Mouse (Mus musculus) skeletal muscle tissue, postnatal 0 days (tissue): ENCODE results near the gene Olfr686. TPM values are rescaled to one million over a fixed set of nuclear protein-coding genes. Genes with fewer than 3 reads are reported as not detected.

Experiments used
- polyA plus RNA-seq: library from polyadenylated mRNA; unstranded; fragments of >200 nt; fragmentation: Nextera tagmentation; extraction: Ambion mirVana; gene quantifications from 2 replicates; pipeline ENCODE4 v1.2.1, GENCODE M21; 2015

Gene Olfr686
- polyA plus RNA-seq, result not detected in 2 replicates

DNA sequence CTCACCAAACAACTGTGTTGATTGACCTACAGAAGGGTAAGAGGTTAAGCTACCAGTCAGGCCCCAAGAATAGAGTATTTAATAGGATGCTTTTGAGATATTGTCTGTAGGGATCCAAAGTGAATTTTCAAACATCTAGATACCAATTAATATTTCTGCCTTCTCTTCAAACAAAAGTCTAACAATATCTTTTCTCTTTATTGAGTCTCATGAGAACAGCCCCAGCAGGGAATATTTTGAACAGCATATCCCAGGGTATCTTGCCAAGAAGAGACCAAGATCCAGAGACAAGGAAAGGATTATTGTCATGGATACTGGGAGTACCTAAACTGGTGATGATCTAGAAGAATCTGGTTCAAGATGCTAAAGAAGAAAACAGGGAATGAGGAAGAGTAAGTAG is at the start of gene Olfr686:
TSS of gene Olfr686 (minus strand) at position 101 of the 400 bp plus-strand sequence.

DNA sequence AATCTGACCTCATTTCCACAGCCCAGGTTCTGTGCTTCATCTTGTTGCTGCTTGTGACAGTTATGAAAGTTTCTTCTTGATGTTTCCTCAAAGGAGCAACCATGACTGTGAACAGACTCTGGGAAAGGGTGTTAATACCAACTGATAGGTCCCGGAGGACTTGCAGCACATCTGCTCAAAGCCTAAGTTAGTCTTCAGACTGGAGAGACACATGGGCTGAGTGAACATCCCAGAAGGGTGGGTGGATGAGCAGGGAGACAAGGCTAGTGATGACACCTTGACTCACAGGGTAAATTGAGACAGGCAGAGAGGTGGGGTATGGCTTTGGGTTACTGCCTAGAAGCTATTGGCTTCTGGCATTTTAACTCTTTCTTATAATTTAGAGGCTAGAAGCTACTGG is 21.4 kb downstream of the Olfr686 start, which contains the start of gene Olfr685:
TSS of gene Olfr685 (minus strand) at position 101 of the 400 bp plus-strand sequence.

DNA sequence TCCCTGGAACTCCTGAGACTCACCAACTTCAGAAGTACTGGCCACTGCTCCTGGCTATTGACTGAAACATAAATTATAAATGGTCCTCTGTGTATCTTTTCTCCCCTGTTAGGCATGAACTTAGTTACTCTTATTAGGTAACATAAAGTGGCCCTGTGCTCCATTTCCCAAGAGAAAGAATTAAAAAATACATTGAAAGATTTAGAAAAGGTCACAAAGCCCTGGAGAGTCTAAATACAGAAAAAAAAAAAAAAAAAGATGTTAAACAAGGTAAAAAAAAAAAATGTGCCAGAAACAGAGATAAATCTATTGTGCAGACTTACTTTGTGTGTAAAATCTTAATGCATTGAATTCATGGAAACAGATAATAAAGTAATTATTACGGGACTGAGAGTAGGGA is 43.7 kb downstream of the Olfr686 start, which contains the start of gene Olfr684:
TSS of gene Olfr684 (minus strand) at position 101 of the 400 bp plus-strand sequence.

Other genes starting within 250 kb of the Olfr686 start
- not detected in 2 replicates for gene Olfr670, start 244.9 kb downstream of the Olfr686 start, polyA plus RNA-seq
- gene Olfr671, start 228.4 kb downstream of the Olfr686 start, polyA plus RNA-seq, result not detected in 2 replicates
- gene Olfr672, start 205.5 kb downstream of the Olfr686 start, polyA plus RNA-seq, result not detected in 2 replicates
- gene Olfr675, start 179.0 kb downstream of the Olfr686 start, polyA plus RNA-seq, result not detected in 2 replicates
- gene Olfr676, start 174.8 kb downstream of the Olfr686 start, polyA plus RNA-seq, result not detected in 2 replicates
- not detected in 2 replicates for gene Olfr677, start 156.1 kb downstream of the Olfr686 start, polyA plus RNA-seq
- not detected in 2 replicates for gene Olfr678, start 143.0 kb downstream of the Olfr686 start, polyA plus RNA-seq
- gene Olfr679, start 126.3 kb downstream of the Olfr686 start, polyA plus RNA-seq, result not detected in 2 replicates
- gene Olfr680-ps1, start 114.7 kb downstream of the Olfr686 start, polyA plus RNA-seq, result not detected in 2 replicates
- gene Olfr681, start 90.6 kb downstream of the Olfr686 start, polyA plus RNA-seq, result not detected in 2 replicates
- gene Olfr683, start 60.5 kb downstream of the Olfr686 start, polyA plus RNA-seq, result not detected in 2 replicates
- not detected in 2 replicates for gene Olfr684, start 43.8 kb downstream of the Olfr686 start, polyA plus RNA-seq
- gene Olfr685, start 21.5 kb downstream of the Olfr686 start, polyA plus RNA-seq, result not detected in 2 replicates
- gene Olfr688, start 80.6 kb upstream of the Olfr686 start, polyA plus RNA-seq, result not detected in 2 replicates
- not detected in 2 replicates for gene Olfr689, start 103.7 kb upstream of the Olfr686 start, polyA plus RNA-seq
- gene Olfr690, start 126.6 kb upstream of the Olfr686 start, polyA plus RNA-seq, result not detected in 2 replicates
- not detected in 2 replicates for gene Olfr691, start 134.8 kb upstream of the Olfr686 start, polyA plus RNA-seq
- not detected in 2 replicates for gene Olfr692, start 160.7 kb upstream of the Olfr686 start, polyA plus RNA-seq
- not detected in 2 replicates for gene Gm5901, start 167.6 kb upstream of the Olfr686 start, polyA plus RNA-seq
- 18.4 and 19.4 TPM in 2 replicates for gene Fam160a2, start 192.6 kb upstream of the Olfr686 start, polyA plus RNA-seq
- 0.08 TPM in 1 of 2 replicates, not detected in the other for gene Cnga4, start 197.1 kb upstream of the Olfr686 start, polyA plus RNA-seq
- gene Cckbr, start 218.2 kb upstream of the Olfr686 start, polyA plus RNA-seq, result not detected in 2 replicates